Mouse (Mus musculus) adrenal gland, postnatal 10 days (tissue): ENCODE data around the gene Slmap. TPM values are rescaled to one million over a fixed set of nuclear protein-coding genes. Genes with fewer than 3 reads are reported as not detected.

Experiments
- DNase-seq: peaks from one replicate; pipeline ENCODE4 v3.0.0; 2021; ENCODE audit warnings: mixed read lengths
- total RNA-seq, 2 experiments: library from RNA; stranded (reverse); gene quantifications; 2 replicates each; pipeline ENCODE4 v1.2.3; 2021

Gene Slmap
- total RNA-seq, 2 experiments from 2014 or later, result 96.7 to 114 TPM

GRCm38 (mm10) chr14:26476391-26476790 is 58.3 kb downstream of the Slmap start:
- DNase-seq, result no peak

DNA sequence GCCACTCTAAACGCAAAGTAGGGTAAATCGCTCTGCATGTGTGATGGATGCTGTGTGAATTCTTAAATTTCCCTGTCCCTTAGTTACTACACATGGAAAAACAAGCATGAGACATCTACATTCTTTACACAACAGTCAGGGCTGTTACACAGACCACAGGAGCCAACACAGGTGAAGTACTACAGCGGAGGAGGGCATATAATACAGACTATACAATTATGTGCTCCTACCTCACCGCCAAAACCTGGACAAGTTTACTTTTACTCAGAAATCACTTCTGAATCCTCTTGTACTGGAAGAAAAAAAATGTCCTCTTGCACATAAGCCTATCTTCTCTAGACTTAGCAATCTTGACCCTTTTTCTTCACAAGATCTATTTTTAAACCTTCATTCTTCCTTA is 66.8 kb downstream of the Slmap start:
- no peak for DNase-seq

DNA sequence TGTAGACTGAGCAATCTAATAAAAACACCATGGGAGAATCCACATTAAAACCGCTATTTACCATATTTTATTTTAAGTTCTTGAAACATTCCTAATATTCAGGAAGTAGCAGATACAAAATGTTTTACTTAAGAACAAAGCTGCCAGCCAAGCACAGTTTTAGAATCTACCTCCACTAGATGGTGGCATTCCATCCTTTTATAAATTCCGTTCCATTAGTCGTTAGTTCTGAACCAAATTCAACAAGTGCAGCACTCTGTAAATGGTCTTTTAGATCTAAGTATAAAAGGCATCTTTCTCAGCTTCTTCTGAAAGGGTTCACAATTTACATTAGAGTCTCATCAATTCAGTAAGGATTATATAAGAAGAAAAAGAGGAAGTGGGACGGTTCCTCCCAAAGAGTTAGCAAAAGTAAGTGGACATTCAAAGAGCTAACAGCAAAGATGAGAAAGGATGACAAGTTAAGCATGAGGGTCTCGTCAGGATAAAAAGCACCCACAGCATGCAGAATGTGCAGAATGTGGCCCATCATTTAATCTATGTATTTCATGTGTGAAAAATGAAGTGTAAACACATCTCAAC is 68.1 kb downstream of the Slmap start:
- DNase-seq, result no peak

- no peak for DNase-seq
Observed at GRCm38 (mm10) chr14:26465898-26466297, 68.8 kb downstream of the Slmap start.

- peak; percentile 51 for DNase-seq
Observed at GRCm38 (mm10) chr14:26459516-26459915, 75.2 kb downstream of the Slmap start.

GRCm38 (mm10) chr14:26454851-26455250 is 79.9 kb downstream of the Slmap start:
- DNase-seq, result peak; percentile 20

DNA sequence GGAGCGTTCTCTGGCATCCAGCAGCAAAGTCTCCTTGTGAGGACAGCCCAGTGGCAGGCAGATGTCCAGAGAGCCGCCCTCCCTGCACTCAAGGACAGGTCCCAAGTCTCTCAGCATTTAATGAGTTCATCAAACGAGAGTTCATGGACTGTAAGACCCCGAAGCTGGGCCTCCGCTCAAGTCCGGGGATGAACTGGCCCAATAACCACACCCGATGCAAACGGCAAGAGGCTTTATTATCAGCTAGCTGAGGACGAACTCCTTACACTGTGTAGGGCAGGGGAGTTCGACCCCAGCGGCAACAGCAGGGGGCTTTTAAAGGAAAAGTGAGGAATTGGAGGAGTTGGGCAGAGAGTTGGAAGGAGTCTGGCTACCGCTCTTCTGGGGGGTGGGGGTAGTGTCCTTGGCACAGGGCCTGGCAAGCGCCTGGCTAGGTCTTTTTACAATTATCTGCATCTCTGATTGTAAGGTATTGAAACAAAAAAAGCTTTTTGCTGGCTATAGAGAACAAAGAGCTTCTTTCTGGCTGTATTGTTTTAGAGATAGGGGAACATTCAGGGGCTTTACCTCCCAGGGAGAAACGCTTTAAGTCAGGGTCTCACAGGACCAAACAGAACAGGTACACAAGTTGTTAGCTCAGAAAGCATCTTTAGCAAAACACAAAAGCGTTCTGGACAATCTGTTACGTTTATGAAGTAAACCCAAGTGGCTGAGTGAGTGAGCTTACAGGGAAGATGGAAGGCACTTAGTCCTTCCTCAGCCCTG is 84.5 kb downstream of the Slmap start:
- peak; percentile 58 for DNase-seq

- DNase-seq, result no peak
Observed at GRCm38 (mm10) chr14:26448581-26448980, 86.2 kb downstream of the Slmap start.

- no peak for DNase-seq
Observed at GRCm38 (mm10) chr14:26447223-26447622, 87.5 kb downstream of the Slmap start.

DNA sequence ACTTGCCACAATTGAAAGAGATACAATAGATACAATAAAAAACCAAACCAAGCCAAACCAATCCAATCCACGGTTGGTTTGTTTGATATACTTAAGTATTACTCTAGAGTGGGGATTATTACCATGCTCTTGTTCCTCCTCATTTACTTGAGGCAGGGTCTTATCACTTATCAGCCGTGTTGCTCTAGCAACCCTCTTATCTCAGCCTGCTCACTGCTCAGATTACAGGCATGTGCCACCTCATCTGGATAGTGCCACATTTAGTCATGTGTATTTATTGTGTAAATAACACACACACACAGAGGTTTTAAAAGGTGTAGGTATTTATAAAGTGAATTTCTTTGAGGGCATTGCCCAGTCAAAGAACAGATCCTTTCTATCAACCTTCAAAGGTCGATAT is 88.2 kb downstream of the Slmap start:
- no peak for DNase-seq

GRCm38 (mm10) chr14:26442534-26442933 is 92.2 kb downstream of the Slmap start:
- no peak for DNase-seq

DNA sequence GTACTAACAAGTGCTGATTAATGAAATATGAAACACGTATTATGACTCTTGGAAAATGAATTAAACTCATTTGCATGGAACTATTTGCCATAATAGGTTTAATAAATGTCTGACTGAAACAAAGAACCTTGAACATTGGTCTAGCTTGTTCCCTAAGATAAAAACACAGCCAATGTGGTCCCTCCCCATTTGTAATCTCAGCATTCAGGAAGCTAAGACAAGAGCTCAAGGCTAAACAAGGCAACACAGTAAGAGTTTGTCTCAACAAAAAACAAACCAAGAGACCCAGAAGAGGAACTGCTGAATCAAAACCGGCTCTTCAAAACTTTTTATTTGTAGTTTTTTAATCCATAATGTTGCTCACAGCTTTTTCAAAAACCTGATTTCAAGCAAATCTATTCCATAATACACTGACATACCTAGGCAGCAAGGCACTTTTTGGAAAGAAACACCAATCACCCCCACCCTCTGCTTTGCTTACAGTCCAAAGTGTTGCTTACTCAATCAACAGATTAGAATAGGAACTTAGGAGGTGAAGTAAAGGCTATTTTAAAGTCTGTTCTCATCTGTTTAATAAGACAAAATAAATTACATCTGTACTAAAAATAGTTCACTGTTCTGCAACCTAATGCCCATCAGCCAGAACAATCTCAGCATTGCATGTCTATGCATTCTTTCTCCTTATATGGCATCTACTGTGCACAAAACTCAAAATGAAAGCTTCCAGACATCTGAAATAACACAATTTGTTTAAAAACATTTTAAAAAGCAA is 93.5 kb downstream of the Slmap start:
- no peak for DNase-seq

GRCm38 (mm10) chr14:26439996-26440395 is 94.7 kb downstream of the Slmap start:
- no peak for DNase-seq

GRCm38 (mm10) chr14:26437771-26438170 is 97.0 kb downstream of the Slmap start:
- DNase-seq, result no peak

- no peak for DNase-seq
Observed at GRCm38 (mm10) chr14:26436304-26436703, 98.4 kb downstream of the Slmap start.

DNA sequence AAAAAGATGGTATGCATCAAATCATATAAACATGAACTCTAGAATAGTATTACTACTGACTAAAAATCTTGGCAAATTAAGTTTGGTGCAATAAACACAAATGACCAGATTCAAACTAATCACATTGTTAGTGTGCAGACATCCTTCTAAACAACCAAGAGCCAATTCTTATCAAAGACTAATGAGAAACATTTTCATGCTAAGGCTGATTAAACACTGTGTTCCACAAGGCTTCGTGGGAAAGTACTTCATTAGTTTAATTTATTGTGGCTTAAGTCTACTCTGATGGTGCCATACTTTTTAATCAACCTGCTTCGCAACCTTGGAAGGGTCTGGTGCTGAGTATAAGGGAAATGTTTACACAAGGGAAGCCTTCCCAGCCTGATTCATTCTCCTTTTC is 102.4 kb downstream of the Slmap start:
- DNase-seq, result no peak

DNA sequence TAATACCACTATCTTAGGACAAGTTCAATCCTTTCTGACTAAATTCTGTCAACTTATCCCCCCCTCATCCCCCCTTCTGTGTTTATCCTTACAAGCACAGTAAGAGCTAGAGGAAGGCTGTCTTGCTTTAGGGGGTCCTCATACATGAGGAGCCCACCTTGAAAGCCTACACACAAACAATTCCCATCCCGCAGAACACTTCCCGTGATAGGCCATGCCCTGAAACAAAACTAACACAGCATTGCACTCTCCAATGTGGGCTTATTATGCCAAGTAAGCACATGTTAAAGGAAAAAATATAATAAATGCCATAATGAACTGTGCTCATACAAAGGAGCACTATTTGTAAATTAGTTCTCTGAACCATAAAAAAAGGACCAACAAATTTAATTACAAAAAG is 102.8 kb downstream of the Slmap start:
- DNase-seq, result no peak

GRCm38 (mm10) chr14:26420231-26420630 is 114.5 kb downstream of the Slmap start:
- DNase-seq, result no peak

DNA sequence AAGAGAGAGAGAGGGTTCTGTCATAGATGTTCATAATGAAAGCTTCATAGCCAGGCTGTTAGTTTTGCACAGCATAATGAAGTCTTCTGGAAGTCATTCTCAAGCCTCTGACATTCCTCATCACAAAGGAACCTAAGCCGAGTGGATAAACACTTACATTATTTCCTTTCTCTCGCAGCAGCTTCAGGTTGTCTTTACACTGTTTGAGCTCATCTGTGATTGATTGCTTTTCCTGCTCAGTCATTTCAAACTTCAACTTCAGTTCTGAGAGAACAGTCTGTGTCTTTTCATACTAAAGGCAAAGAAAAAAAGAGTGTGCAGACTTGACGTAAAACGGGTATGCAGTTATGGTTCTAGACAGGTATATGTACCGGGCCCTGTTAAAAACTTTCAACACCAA is 116.8 kb downstream of the Slmap start:
- DNase-seq, result no peak

GRCm38 (mm10) chr14:26417088-26417487 is 117.6 kb downstream of the Slmap start:
- no peak for DNase-seq

DNA sequence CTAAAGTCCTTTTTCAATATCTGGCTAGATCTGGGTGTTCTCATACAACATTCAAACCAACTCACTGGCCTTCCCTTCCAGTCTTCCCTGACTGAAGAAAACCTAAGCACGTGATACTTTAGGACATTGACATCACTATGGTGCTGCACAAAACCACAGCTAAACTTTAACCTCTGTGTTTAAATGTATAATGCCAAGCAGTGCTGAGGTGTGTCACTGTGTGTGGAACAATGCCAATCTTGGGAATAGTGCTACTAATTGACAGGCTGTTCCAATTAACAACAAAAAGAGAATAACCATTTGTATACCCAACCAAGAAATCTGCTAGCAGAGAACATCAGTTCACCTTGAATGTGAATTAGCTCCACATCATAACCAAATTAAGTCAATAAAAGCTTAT is 121.2 kb downstream of the Slmap start:
- no peak for DNase-seq

DNA sequence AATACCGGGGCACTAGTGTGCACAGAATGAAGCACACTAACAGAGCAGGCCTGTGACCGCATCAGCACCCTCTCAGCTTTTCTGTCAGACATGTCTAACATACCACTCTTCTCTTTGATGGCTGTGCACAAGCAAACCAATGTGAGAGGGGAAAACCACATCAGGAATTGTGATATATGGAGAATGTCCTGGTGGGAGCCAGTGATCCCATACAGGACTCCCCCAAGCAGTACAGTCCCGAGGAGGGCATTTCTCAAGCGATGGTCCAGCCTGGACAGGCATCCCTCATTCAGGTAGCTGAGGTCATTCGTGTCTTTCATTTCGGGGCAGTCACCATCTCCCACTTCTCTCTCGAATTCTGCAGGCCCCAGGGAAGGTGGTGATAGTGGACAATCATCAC is 128.0 kb downstream of the Slmap start:
- DNase-seq, result no peak

- no peak for DNase-seq
Observed at GRCm38 (mm10) chr14:26398508-26399160, 136.1 kb downstream of the Slmap start.
